24 mouse cellular contexts compared by ENCODE assay signal in genomic region chr7:119960546-119960945, GRCm38 (mm10).
DNase-seq lines count a peak whose midpoint lies in the region; TF ChIP-seq lines count a peak whose summit lies in the region.
"Had no signal": no experiment of that assay in that cellular context is flagged by ENCODE, and none has a peak within 500 bp of the region (broad histone marks: within the 10 kb centered on the region; RNA-seq: fewer than 3 reads in every experiment).

No protein-coding gene starts in this region.

- 76% methylated on average over 6 of the region's 6 CpGs for WGBS in kidney, adult 2 months

- H3K4me3 ChIP-seq in kidney, adult 2 months (ENCODE audit: insufficient read depth, low read depth, low read length), result no peak overlapping the region
- H3K4me3 ChIP-seq: embryonic facial prominence, embryonic 13.5 days; erythroblast, embryonic 14.5 days; forebrain, embryonic 13.5 days; heart, embryonic 13.5 days; limb, embryonic 13.5 days; liver, embryonic 15.5 days; midbrain, embryonic 15.5 days; neural tube, embryonic 13.5 days had no signal

- no peaks in the 10 kb centered on the region for H3K27me3 ChIP-seq in kidney, adult 2 months (replicated peaks; ENCODE audit: control insufficient read depth, insufficient read depth, low read length)
- H3K27me3 ChIP-seq: embryonic facial prominence, embryonic 13.5 days; forebrain, embryonic 13.5 days; heart, embryonic 13.5 days; limb, embryonic 13.5 days; liver, embryonic 15.5 days; midbrain, embryonic 15.5 days; neural tube, embryonic 13.5 days; Patski had no signal

- peaks cover 21% of the 10 kb centered on the region for H3K4me1 ChIP-seq in kidney, adult 2 months (ENCODE audit: control insufficient read depth, insufficient read depth, low read length)
- H3K4me1 ChIP-seq: embryonic facial prominence, embryonic 13.5 days; forebrain, embryonic 13.5 days; limb, embryonic 13.5 days; liver, embryonic 15.5 days; midbrain, embryonic 15.5 days; neural tube, embryonic 13.5 days had no signal

- peak overlapping the region; percentile 32; the same call in 1 of the 2 replicates for H3K27ac ChIP-seq in kidney, adult 2 months (ENCODE audit: insufficient read depth, low read depth, low read length)
- H3K27ac ChIP-seq: embryonic facial prominence, embryonic 13.5 days; forebrain, embryonic 13.5 days; heart, embryonic 13.5 days; hindbrain, postnatal 0 days; limb, embryonic 13.5 days; liver, embryonic 15.5 days; midbrain, embryonic 15.5 days; neural tube, embryonic 13.5 days had no signal

- TF ChIP-seq CTCF in kidney, adult 2 months (conservative IDR thresholded peaks at IDR 0.05; ENCODE audit: insufficient read depth, insufficient read length, low read depth, low read length), result no peak

- TF ChIP-seq POLR2A in kidney, adult 2 months (IDR thresholded peaks at IDR 0.05; ENCODE audit: low read depth, low read length), result no peak

- no peaks in the 10 kb centered on the region for H3K36me3 ChIP-seq in kidney, adult 2 months (ENCODE audit: control insufficient read depth, insufficient read depth, low read length)
- H3K36me3 ChIP-seq: embryonic facial prominence, embryonic 13.5 days; heart, embryonic 13.5 days; limb, embryonic 13.5 days; liver, embryonic 15.5 days; midbrain, embryonic 15.5 days; neural tube, embryonic 13.5 days had no signal

- peak; percentile 53 for DNase-seq in adrenal gland, postnatal 10 days
- no peak for DNase-seq in adrenal gland, postnatal 4 days (ENCODE audit: low spot score in 2 of 2)
- peak; percentile 25 for DNase-seq in kidney, adult 2 months
- no peak for DNase-seq in kidney, postnatal 36 days
- DNase-seq in 3T3-L1 (ENCODE audit: low read depth, low spot score), result peak; percentile 70
- DNase-seq in fibroblast of lung, adult 2 months (ENCODE audit: low read depth), result peak; percentile 37
- DNase-seq in right cerebral cortex, postnatal 10 days (ENCODE audit: low spot score in 2 of 2), result no peak
- DNase-seq: cerebellum, adult 8-10 months; cerebellum, postnatal 36 days; embryo, embryonic 11 days; layer of hippocampus, postnatal 36 days; right cerebral cortex, postnatal 4 days; thymus, adult 18-20 months; thymus, postnatal 4 days had no signal

Comparison
In these comparisons a context has a peak if more than half of its experiments do, and no peak if none do; other contexts are left out.
1. DNase-seq: peak in adrenal gland, postnatal 10 days (single experiment), kidney, adult 2 months (single experiment), 3T3-L1 (single experiment) and fibroblast of lung, adult 2 months (single experiment); none in adrenal gland, postnatal 4 days (0 of 2), kidney, postnatal 36 days (0 of 2) and right cerebral cortex, postnatal 10 days (0 of 2).